Mouse (Mus musculus): ENCODE results near the gene Psmb10. TPM values are rescaled to one million over a fixed set of nuclear protein-coding genes. Genes with fewer than 3 reads are reported as not detected.

Psmb10 gene
- total RNA-seq, 2 experiments from 2014 or later = 22.9 to 26.3 TPM

Small RNAs within 50 kb of the gene (microRNA-seq; reads per million reads assigned to microRNA genes)
- gene Mir7074 = 0 reads per million in 2 experiments

Other genes with a start within 250 kb of the Psmb10 start
- gene Acd, start 237.3 kb downstream of the Psmb10 start, total RNA-seq (2021) = 10 to 100 TPM; 12.9 to 15.2 TPM
- 1 to 10 TPM; 6.0 to 7.8 TPM for gene Pard6a, start 237.3 kb downstream of the Psmb10 start, total RNA-seq (2021)
- not detected for gene 4933405L10Rik, start 230.8 kb downstream of the Psmb10 start, total RNA-seq (2021)
- 1 to 10 TPM; 2.0 to 3.7 TPM for gene Enkd1, start 230.2 kb downstream of the Psmb10 start, total RNA-seq (2021)
- 1 to 10 TPM; 6.5 to 7.6 TPM for gene Gfod2, start 179.8 kb downstream of the Psmb10 start, total RNA-seq (2021)
- gene Ranbp10, start 111.1 kb downstream of the Psmb10 start, total RNA-seq (2021) = 10 to 100 TPM; 19.9 to 25.2 TPM
- gene Tsnaxip1, start 110.7 kb downstream of the Psmb10 start, total RNA-seq (2021) = not detected
- 1 to 10 TPM; 5.2 to 7.0 TPM for gene Cenpt, start 85.2 kb downstream of the Psmb10 start, total RNA-seq (2021)
- 10 to 100 TPM; 24.2 to 26.9 TPM for gene Thap11, start 83.3 kb downstream of the Psmb10 start, total RNA-seq (2021)
- 10 to 100 TPM; 65.5 to 80.5 TPM for gene Nutf2, start 77.9 kb downstream of the Psmb10 start, total RNA-seq (2021)
- 10 to 100 TPM; 24.6 to 30.3 TPM for gene Edc4, start 57.6 kb downstream of the Psmb10 start, total RNA-seq (2021)
- under 1 TPM in 1 of 2 experiments, not detected in 1; 0.56 TPM for gene Nrn1l, start 44.9 kb downstream of the Psmb10 start, total RNA-seq (2021)
- 10 to 100 TPM; 15.2 to 17.5 TPM for gene Pskh1, start 38.0 kb downstream of the Psmb10 start, total RNA-seq (2021)
- under 1 TPM in 1 of 2 experiments, not detected in 1; 0.47 TPM for gene Ctrl, start 4.6 kb downstream of the Psmb10 start, total RNA-seq (2021)
- 1 to 10 TPM in 1 of 2 experiments, under 1 TPM in 1; 0.23 to 1.2 TPM for gene Lcat, start 4.9 kb upstream of the Psmb10 start, total RNA-seq (2021)
- gene Slc12a4, start 27.7 kb upstream of the Psmb10 start, total RNA-seq (2021) = 10 to 100 TPM; 18.7 to 26.6 TPM
- gene Dpep3, start 41.0 kb upstream of the Psmb10 start, total RNA-seq (2021) = not detected
- 10 to 100 TPM in 1 of 2 experiments, 1 to 10 TPM in 1; 9.6 to 11.1 TPM for gene Dus2, start 52.9 kb upstream of the Psmb10 start, total RNA-seq (2021)
- not detected for gene Dpep2nb, start 67.5 kb upstream of the Psmb10 start, total RNA-seq (2021)
- 1 to 10 TPM; 8.0 to 8.4 TPM for gene Ddx28, start 73.4 kb upstream of the Psmb10 start, total RNA-seq (2021)
- gene Nfatc3, start 120.4 kb upstream of the Psmb10 start, total RNA-seq (2021) = 10 to 100 TPM; 25.3 to 30.7 TPM
- under 1 TPM in 1 of 2 experiments, not detected in 1; 0.07 TPM for gene Esrp2, start 198.5 kb upstream of the Psmb10 start, total RNA-seq (2021)
- 1 to 10 TPM; 4.7 to 6.6 TPM for gene Pla2g15, start 212.0 kb upstream of the Psmb10 start, total RNA-seq (2021)
- gene Slc7a6, start 230.4 kb upstream of the Psmb10 start, total RNA-seq (2021) = 10 to 100 TPM in 1 of 2 experiments, 1 to 10 TPM in 1; 5.8 to 11.0 TPM

All from gastrocnemius, postnatal 10 days (tissue).